ENCODE assay signal across 13 mouse cellular contexts in the genomic region with DNA sequence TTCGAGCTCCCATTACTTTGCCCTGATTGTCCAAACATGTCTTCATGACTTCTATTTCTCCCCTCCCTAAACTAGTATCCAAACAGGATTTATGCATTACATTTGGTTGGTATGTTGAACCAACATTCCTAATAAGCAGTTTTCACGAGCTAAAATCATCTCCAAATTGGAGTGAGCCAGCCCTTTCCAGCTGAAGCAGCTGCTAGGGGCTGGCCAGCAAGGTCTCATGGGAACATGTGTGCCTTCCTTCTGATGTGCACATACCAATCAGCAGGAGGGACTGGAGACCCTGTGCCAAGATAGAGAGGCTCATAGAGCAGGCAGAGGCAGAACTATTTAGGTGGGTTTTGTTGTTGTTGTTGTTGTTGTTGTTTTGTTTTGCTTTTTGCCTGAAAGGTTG.
DNase-seq lines count a peak whose midpoint lies in the region; ATAC-seq and TF ChIP-seq lines count a peak whose summit lies in the region.
"Had no signal": no experiment of that assay in that cellular context is flagged by ENCODE, and none has a peak within 500 bp of the region (broad histone marks: within the 10 kb centered on the region; RNA-seq: fewer than 3 reads in every experiment).

No protein-coding gene starts in this region.

- no peak for ATAC-seq in kidney, postnatal 0 days (replicated peaks; ENCODE audit: low FRiP score, low read depth)
- no peak for ATAC-seq in kidney, embryonic 15.5 days (replicated peaks; ENCODE audit: low FRiP score)

- peak; percentile 4 for DNase-seq in gastrocnemius, adult 18-20 months (ENCODE audit: low spot score)
- DNase-seq in gastrocnemius, postnatal 36 days: no peak
- peak; percentile 55 for DNase-seq in kidney, postnatal 0 days (ENCODE audit: low spot score)
- DNase-seq in retina, embryonic 14.5 days (ENCODE audit: low spot score): peak; percentile 31
- no peak for DNase-seq in retina, postnatal 1 day
- DNase-seq in urinary bladder, postnatal 10 days (ENCODE audit: low spot score): no peak
- DNase-seq: cerebellum, postnatal 36 days; kidney, adult 2 months; layer of hippocampus, adult 9-11 months; right cerebral cortex, postnatal 4 days; thymus, postnatal 36 days had no signal

- no peak overlapping the region; the same call in 1 of the 2 replicates for H3K27ac ChIP-seq in kidney, postnatal 0 days
- no peak overlapping the region for H3K27ac ChIP-seq in kidney, embryonic 15.5 days
- H3K27ac ChIP-seq: stomach, embryonic 15.5 days had no signal

- H3K9ac ChIP-seq in kidney, postnatal 0 days (ENCODE audit: low read depth, low read length): no peak overlapping the region
- H3K9ac ChIP-seq in kidney, embryonic 15.5 days: no peak overlapping the region
- H3K9ac ChIP-seq: stomach, embryonic 15.5 days had no signal

- no peaks in the 10 kb centered on the region for H3K9me3 ChIP-seq in kidney, postnatal 0 days (replicated peaks; ENCODE audit: low read length)
- H3K9me3 ChIP-seq in kidney, embryonic 15.5 days (replicated peaks): no peaks in the 10 kb centered on the region
- H3K9me3 ChIP-seq: stomach, embryonic 15.5 days had no signal

- no peak overlapping the region for H3K4me2 ChIP-seq in kidney, postnatal 0 days (ENCODE audit: low read length)
- no peak overlapping the region for H3K4me2 ChIP-seq in kidney, embryonic 15.5 days
- H3K4me2 ChIP-seq: stomach, embryonic 15.5 days had no signal

- H3K4me3 ChIP-seq in kidney, postnatal 0 days (replicated peaks; ENCODE audit: low read depth, low read length): no peak overlapping the region
- H3K4me3 ChIP-seq in kidney, embryonic 15.5 days (replicated peaks): no peak overlapping the region
- H3K4me3 ChIP-seq: stomach, embryonic 15.5 days had no signal

- intact Hi-C loops in gastrocnemius, postnatal 36 days (cut with DNase I): no loop called here

- H3K36me3 ChIP-seq in kidney, postnatal 0 days (ENCODE audit: insufficient read depth, low read length): no peaks in the 10 kb centered on the region
- H3K36me3 ChIP-seq in kidney, embryonic 15.5 days: peaks cover 2% of the 10 kb centered on the region; the same call in 1 of the 2 replicates
- H3K36me3 ChIP-seq: stomach, embryonic 15.5 days had no signal

- WGBS in kidney, postnatal 0 days: 50% methylated on average over 2 of the region's 2 CpGs
- WGBS in kidney, embryonic 15.5 days: 61% methylated on average over 2 of the region's 2 CpGs

- H3K27me3 ChIP-seq in kidney, postnatal 0 days (ENCODE audit: insufficient read depth, low read length): no peaks in the 10 kb centered on the region
- H3K27me3 ChIP-seq in kidney, embryonic 15.5 days: no peaks in the 10 kb centered on the region
- H3K27me3 ChIP-seq: stomach, embryonic 15.5 days had no signal

- 0 out of 2 replicates have a peak, but pooled peaks cover 3% of the 10 kb centered on the region for H3K4me1 ChIP-seq in kidney, postnatal 0 days (replicated peaks; ENCODE audit: insufficient read depth, low read length)
- 0 out of 2 replicates have a peak, but pooled peaks cover 4% of the 10 kb centered on the region for H3K4me1 ChIP-seq in kidney, embryonic 15.5 days
- H3K4me1 ChIP-seq: stomach, embryonic 15.5 days had no signal

- TF ChIP-seq CTCF in kidney, postnatal 0 days (IDR thresholded peaks at IDR 0.05; ENCODE audit: low read depth): no peak

Comparison
In these comparisons a context has a peak if more than half of its experiments do, and no peak if none do; other contexts are left out.
1. DNase-seq: peak in gastrocnemius, adult 18-20 months (single experiment), kidney, postnatal 0 days (single experiment) and retina, embryonic 14.5 days (single experiment); none in gastrocnemius, postnatal 36 days (0 of 2), retina, postnatal 1 day (single experiment) and urinary bladder, postnatal 10 days (single experiment).